27 mouse cellular contexts compared by ENCODE assay signal in the genomic region with DNA sequence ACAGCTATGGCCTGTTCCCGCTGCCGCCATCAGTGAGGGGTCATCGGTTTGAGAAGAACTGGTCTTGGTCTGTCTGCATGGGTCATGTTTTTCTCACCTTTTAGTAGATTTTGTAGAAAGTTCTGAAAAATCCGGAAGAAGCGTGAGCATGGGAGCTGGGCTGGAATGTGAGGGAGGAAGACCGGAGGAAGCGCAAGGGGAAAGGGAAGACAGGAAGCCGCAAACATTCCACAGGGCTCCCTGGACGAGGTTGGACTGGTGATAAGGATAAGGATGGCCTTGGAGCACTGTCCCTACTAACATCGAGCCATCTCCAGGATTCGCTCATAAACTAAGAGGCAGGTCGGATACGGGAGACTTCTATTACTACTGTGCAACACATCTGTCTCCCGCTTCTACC. TPM values are rescaled to one million over a fixed set of nuclear protein-coding genes. Genes with fewer than 3 reads are reported as not detected.
DNase-seq lines count a peak whose midpoint lies in the region; ATAC-seq lines count a peak whose summit lies in the region.
"Had no signal": no experiment of that assay in that cellular context is flagged by ENCODE, and none has a peak within 500 bp of the region (broad histone marks: within the 10 kb centered on the region; RNA-seq: fewer than 3 reads in every experiment).

No protein-coding gene starts in this region.

- H3K36me3 ChIP-seq in kidney, embryonic 15.5 days, result no peaks in the 10 kb centered on the region
- no peaks in the 10 kb centered on the region for H3K36me3 ChIP-seq in liver, embryonic 12.5 days
- H3K36me3 ChIP-seq: heart, embryonic 10.5 days; heart, embryonic 13.5 days had no signal

- H3K9ac ChIP-seq in kidney, embryonic 15.5 days, result no peak overlapping the region
- no peak overlapping the region for H3K9ac ChIP-seq in liver, embryonic 12.5 days
- H3K9ac ChIP-seq: forebrain, embryonic 13.5 days; heart, embryonic 13.5 days; hindbrain, embryonic 14.5 days had no signal

- peaks cover 62% of the 10 kb centered on the region for H3K4me1 ChIP-seq in kidney, embryonic 15.5 days
- H3K4me1 ChIP-seq in liver, embryonic 12.5 days, result peaks cover 46% of the 10 kb centered on the region

- DNase-seq in kidney, adult 9 months, result no peak
- DNase-seq in liver, result no peak
- DNase-seq in yolk sac, embryonic 10.5 days (ENCODE audit: low spot score), result peak; percentile 49
- DNase-seq in thymus, postnatal 4 days, result no peak
- DNase-seq: adrenal gland, adult 2 months; adrenal gland, postnatal 36 days; cerebellum, adult 18-20 months; cerebellum, adult 9-10 months; cerebellum, postnatal 14 days; gastrocnemius, postnatal 10 days; gastrocnemius, postnatal 36 days; heart, adult 2 months; heart, postnatal 14 days; heart, postnatal 4 days had no signal

- H3K27me3 ChIP-seq in kidney, embryonic 15.5 days, result no peaks in the 10 kb centered on the region
- no peaks in the 10 kb centered on the region for H3K27me3 ChIP-seq in liver, embryonic 12.5 days (replicated peaks)
- H3K27me3 ChIP-seq: forebrain, embryonic 13.5 days; heart, embryonic 13.5 days had no signal

- 62% methylated on average over 14 of the region's 14 CpGs for WGBS in kidney, embryonic 15.5 days
- 56% methylated on average over 14 of the region's 14 CpGs for WGBS in liver, embryonic 12.5 days (ENCODE audit: insufficient replicate concordance)

- ATAC-seq in kidney, embryonic 15.5 days (replicated peaks; ENCODE audit: low FRiP score), result no peak
- no peak for ATAC-seq in liver, embryonic 12.5 days
- ATAC-seq: CD4-positive, CD25-positive, alpha-beta regulatory T cell, adult 4 months; forebrain, embryonic 13.5 days; forebrain, embryonic 16.5 days had no signal

- H3K4me3 ChIP-seq in kidney, embryonic 15.5 days (replicated peaks), result no peak overlapping the region
- H3K4me3 ChIP-seq in liver, embryonic 12.5 days, result no peak overlapping the region
- H3K4me3 ChIP-seq: forebrain, embryonic 10.5 days; forebrain, embryonic 13.5 days; heart, adult 2 months; heart, embryonic 10.5 days; heart, embryonic 13.5 days had no signal

- 0 out of 2 replicates have a peak overlapping the region, but pooled peaks have one; percentile 45 for H3K27ac ChIP-seq in kidney, embryonic 15.5 days
- no peak overlapping the region for H3K27ac ChIP-seq in liver, embryonic 12.5 days
- H3K27ac ChIP-seq: forebrain, embryonic 10.5 days; forebrain, embryonic 13.5 days; heart, adult 2 months; heart, embryonic 10.5 days; heart, embryonic 13.5 days; hindbrain, embryonic 14.5 days had no signal

- H3K9me3 ChIP-seq in kidney, embryonic 15.5 days (replicated peaks), result no peaks in the 10 kb centered on the region
- no peaks in the 10 kb centered on the region for H3K9me3 ChIP-seq in liver, embryonic 12.5 days (replicated peaks)
- H3K9me3 ChIP-seq: forebrain, embryonic 13.5 days; heart, embryonic 10.5 days; heart, embryonic 13.5 days had no signal

- no peak overlapping the region for H3K4me2 ChIP-seq in kidney, embryonic 15.5 days
- H3K4me2 ChIP-seq in liver, embryonic 12.5 days, result 0 out of 2 replicates have a peak overlapping the region, but pooled peaks have one; percentile 5
- H3K4me2 ChIP-seq: forebrain, embryonic 13.5 days; heart, embryonic 13.5 days; hindbrain, embryonic 14.5 days had no signal

RNA-seq across cellular contexts. Expression of a gene that starts 3.6 kb away (rescaled TPM):
- polyA plus RNA-seq in kidney, embryonic 15.5 days (2015; fragmentation: Nextera tagmentation; extraction: Ambion mirVana), result 3.2 TPM in 1 of 2 replicates, not detected in the other
- 0.51 and 1.7 TPM in 2 replicates for polyA plus RNA-seq in liver, embryonic 12.5 days (2016; fragmentation: Nextera tagmentation; extraction: Ambion mirVana)
- polyA plus RNA-seq: adrenal gland, adult 2 months; C2C12; embryonic facial prominence, embryonic 11.5 days; heart, adult 2 months; heart, embryonic 16.5 days; hindbrain, embryonic 11.5 days had no signal
